Mouse (Mus musculus): ENCODE measurements around the gene B630019K06Rik. TPM values are rescaled to one million over a fixed set of nuclear protein-coding genes. Genes with fewer than 3 reads are reported as not detected.
A peak's percentile ranks its signal among the peaks of the same experiment; 100 is the strongest.
"Not testable (repeated sequence)": the region's sequence is repeated elsewhere in the genome, so short reads cannot be mapped to it uniquely, and the experiment has no call there.

The B630019K06Rik gene
- 8.0 and 9.3 TPM in 2 replicates for polyA plus RNA-seq (2016; fragmentation: Nextera tagmentation; extraction: Ambion mirVana)

DNA sequence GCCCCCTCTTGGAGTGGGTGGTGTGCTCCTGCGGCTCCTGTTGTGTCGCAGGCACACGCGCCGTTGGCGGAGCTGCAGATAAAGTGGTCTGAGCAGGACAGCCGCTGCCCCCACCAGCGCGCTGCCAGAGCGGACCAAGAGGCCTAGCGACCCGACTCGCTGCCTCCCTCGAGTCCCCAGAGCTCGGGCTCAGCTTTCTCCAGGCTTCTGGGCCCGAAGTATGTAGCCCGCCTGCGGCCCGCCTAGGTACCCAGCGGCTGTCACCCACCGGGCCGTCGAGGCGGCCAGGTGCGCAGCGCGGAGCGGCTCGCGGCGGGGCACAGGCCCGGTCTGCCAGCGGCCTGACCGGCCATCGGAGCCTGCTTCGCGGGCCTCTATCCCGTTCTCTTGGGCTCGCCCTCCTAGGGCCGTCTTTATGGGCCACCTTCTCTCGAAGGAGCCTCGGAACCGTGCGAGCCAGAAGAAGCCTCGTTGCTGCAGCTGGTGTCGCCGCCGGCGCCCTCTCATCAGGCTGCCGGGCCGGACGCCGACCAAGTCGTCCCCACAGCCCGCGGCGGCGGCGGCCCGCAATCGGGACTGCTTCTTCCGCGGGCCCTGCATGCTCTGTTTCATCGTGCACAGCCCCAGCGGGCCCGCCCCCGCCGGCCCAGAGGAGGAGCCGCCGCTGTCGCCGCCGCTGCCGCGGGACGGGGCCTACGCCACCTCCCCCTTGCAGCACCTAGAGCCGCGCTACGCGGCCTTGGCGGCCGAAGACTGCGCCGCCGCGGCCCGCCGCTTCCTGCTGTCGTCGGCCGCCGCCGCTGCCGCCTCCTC is at the start of gene B630019K06Rik:
Gene B630019K06Rik, plus strand, starts transcription at position 40 of the 813 bp plus-strand sequence.
- Histone ChIP-seq H3K4me2 (replicated peaks) (peak within 1 kb of the TSS; percentile 60), H3K27ac (peak within 1 kb of the TSS; percentile 80), H3K9ac (peak within 1 kb of the TSS; percentile 64), H3K36me3 (no peaks in the 10 kb centered on the region), H3K9me3 (no peaks in the 10 kb centered on the region), H3K4me3 (peak within 1 kb of the TSS; percentile 54), H3K27me3 (no peaks in the 10 kb centered on the region), H3K4me1 (no peaks in the 10 kb centered on the region)
- WGBS, result 15% methylated on average over 69 of the region's 95 CpGs
- ATAC-seq (ENCODE audit: insufficient number of reproducible peaks, insufficient read depth, low FRiP score, low TSS enrichment), result peak; percentile 91

DNA sequence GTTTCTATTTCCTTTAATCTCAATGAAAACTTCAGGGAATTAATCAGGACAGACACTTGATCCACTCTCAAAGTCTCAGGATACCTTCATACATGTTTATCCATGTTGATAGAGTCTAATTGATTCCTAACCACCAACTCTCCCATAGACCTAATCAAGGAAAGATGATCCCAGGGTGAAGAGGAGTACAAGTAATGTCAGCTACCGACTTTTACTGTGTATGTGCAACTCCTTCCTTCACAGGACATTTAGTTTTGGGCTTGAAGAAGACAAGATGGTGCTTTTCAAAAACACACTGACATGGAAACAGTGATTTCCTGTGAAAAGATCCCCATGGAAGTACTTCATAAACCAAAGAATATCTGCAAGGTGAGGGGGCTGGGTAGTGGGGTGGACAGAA is 48.5 kb upstream of the B630019K06Rik start, which contains the start of gene Gm6592:
Gene Gm6592, plus strand, starts transcription at position 301 of the 400 bp plus-strand sequence.
- 70% methylated on average over 1 of the region's 1 CpGs for WGBS
- Histone ChIP-seq H3K4me1 (no peaks in the 10 kb centered on the region), H3K36me3 (no peaks in the 10 kb centered on the region), H3K27ac (no peak within 1 kb of the TSS), H3K27me3 (no peaks in the 10 kb centered on the region), H3K9ac (no peak within 1 kb of the TSS), H3K4me2 (replicated peaks) (no peak within 1 kb of the TSS), H3K4me3 (no peak within 1 kb of the TSS), H3K9me3 (no peaks in the 10 kb centered on the region)
- no peak for ATAC-seq (ENCODE audit: insufficient number of reproducible peaks, insufficient read depth, low FRiP score, low TSS enrichment)

DNA sequence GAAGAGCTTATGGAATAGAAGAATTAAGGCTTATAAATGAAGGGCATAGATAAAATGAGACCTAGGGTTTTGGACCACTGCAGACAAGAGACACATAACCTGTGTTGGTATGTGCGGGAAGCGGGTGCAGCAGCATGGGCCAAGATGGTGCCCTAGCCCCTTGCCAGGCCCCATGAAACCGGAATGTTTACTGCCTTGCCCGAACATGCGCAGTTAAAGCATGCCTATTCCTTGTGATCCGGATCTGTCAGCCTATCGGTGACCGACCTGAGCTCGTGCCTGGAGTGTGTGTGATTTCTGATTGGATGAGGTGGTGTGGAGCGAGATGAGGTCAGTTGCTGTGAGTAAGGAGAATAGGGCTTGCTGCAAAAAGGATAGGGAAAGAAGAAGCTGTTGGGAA is 39.7 kb upstream of the B630019K06Rik start:
- no peak overlapping the region for H3K9ac ChIP-seq
- H3K27ac ChIP-seq, result no peak overlapping the region
- H3K27me3 ChIP-seq, result no peaks in the 10 kb centered on the region
- H3K4me1 ChIP-seq, result no peaks in the 10 kb centered on the region
- no peak for ATAC-seq (ENCODE audit: insufficient number of reproducible peaks, insufficient read depth, low FRiP score, low TSS enrichment)
- no peak overlapping the region for H3K4me2 ChIP-seq (replicated peaks)
- 91% methylated on average over 10 of the region's 10 CpGs for WGBS
- H3K4me3 ChIP-seq, result no peak overlapping the region
- H3K36me3 ChIP-seq, result no peaks in the 10 kb centered on the region
- H3K9me3 ChIP-seq, result no peaks in the 10 kb centered on the region

DNA sequence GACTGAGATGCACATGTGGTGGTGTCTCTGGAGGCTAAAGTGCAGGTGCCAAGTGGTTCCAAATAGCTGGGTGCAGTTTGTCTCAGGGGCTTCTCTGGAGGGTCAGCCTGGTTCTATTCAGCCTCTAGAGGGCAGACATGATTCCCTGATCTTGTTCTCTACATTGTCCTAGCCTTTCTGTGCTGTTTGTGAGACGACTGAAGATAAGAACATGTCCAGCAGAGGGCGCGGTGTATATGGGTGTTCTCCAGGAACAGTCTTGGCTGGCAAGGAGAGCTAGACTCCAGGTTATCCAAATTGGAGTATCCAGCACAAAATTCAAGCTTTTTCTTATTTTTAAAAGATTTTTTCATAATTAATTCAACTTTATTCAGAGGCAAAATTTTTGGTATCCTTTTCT is 27.9 kb upstream of the B630019K06Rik start:
- ATAC-seq (ENCODE audit: insufficient number of reproducible peaks, insufficient read depth, low FRiP score, low TSS enrichment); H3K9ac ChIP-seq; H3K9me3 ChIP-seq; H3K27me3 ChIP-seq; H3K4me2 ChIP-seq (replicated peaks); H3K4me3 ChIP-seq; H3K27ac ChIP-seq; H3K4me1 ChIP-seq; H3K36me3 ChIP-seq: not testable (repeated sequence)
- 7% methylated on average over 3 of the region's 3 CpGs for WGBS

DNA sequence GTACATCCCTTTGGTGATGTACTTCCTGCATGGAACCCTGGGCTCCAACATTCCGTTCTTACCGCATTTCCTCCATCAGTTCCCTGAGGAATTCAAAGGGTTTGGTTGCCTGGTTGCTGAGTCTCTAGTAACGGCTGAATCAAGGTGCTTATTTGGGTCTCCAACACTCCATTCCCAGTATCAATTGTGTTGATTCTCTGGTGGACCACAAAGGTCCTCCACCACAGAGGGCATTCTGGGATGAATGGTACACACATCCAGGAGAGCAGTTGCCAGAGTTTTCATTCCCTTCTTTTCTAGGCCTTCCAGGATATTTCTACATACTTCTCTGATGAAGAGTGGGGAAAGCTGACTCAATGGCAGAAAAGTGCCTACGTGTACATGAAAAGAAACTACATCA is 18.2 kb upstream of the B630019K06Rik start, which contains the start of gene Gm5751:
Gene Gm5751, plus strand, starts transcription at position 301 of the 400 bp plus-strand sequence.
- H3K36me3 ChIP-seq; H3K9me3 ChIP-seq; H3K27ac ChIP-seq; H3K4me2 ChIP-seq (replicated peaks); H3K9ac ChIP-seq; ATAC-seq (ENCODE audit: insufficient number of reproducible peaks, insufficient read depth, low FRiP score, low TSS enrichment); H3K4me1 ChIP-seq; H3K4me3 ChIP-seq; H3K27me3 ChIP-seq: not testable (repeated sequence)
- 85% methylated on average over 4 of the region's 4 CpGs for WGBS

DNA sequence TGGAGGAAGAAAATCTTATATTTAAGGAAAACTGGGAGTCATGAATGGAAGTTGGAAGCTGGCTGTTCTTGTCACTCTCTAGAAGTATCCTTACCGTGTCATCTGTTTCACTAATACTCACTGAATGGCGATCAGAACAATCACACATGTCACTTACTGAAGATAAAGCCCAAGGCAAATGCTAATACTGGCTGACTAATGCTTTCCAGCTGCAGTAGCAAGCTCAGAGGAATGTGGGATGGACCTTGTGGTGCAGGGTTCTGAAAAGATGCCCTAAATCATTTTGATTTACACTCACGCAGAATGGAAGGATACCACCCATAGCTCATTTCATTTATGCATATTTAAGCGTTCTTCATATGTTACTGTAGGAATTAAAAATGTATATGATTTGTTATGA is 7.8 kb upstream of the B630019K06Rik start:
- Histone ChIP-seq H3K9ac (no peak overlapping the region), H3K4me1 (no peaks in the 10 kb centered on the region), H3K4me3 (no peak overlapping the region), H3K36me3 (no peaks in the 10 kb centered on the region), H3K9me3 (no peaks in the 10 kb centered on the region), H3K4me2 (replicated peaks) (no peak overlapping the region), H3K27ac (no peak overlapping the region), H3K27me3 (no peaks in the 10 kb centered on the region)
- 59% methylated on average over 4 of the region's 4 CpGs for WGBS
- ATAC-seq (ENCODE audit: insufficient number of reproducible peaks, insufficient read depth, low FRiP score, low TSS enrichment), result no peak

DNA sequence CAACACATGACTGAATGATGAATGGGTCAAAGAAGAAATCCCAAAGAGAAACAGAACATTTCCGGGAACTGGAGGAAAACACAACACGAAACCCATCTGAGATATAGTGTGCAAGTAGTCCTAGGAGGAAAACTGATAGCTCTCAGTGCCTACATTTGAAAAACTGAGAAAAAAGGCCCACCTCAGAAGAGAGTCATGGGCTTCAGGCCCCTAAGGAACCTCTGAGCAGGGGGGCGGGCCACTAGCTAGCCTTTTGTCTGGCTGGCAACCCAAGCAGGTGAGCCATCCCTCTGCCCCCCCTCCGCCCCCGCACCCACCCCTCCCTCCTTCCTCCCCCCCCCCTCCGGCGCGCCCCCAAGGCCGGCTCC is 223 bp upstream of the B630019K06Rik start:
- Histone ChIP-seq H3K36me3 (no peaks in the 10 kb centered on the region), H3K4me2 (replicated peaks) (peak overlapping the region; percentile 60), H3K4me3 (peak overlapping the region; percentile 54), H3K4me1 (no peaks in the 10 kb centered on the region), H3K27ac (peak overlapping the region; percentile 80; the same call in 1 of the 2 replicates), H3K9me3 (no peaks in the 10 kb centered on the region), H3K9ac (peak overlapping the region; percentile 64; the same call in 1 of the 2 replicates), H3K27me3 (no peaks in the 10 kb centered on the region)
- peak; percentile 16; the same call in 1 of the 2 replicates for ATAC-seq (ENCODE audit: insufficient number of reproducible peaks, insufficient read depth, low FRiP score, low TSS enrichment)
- 36% methylated on average over 3 of the region's 9 CpGs for WGBS

DNA sequence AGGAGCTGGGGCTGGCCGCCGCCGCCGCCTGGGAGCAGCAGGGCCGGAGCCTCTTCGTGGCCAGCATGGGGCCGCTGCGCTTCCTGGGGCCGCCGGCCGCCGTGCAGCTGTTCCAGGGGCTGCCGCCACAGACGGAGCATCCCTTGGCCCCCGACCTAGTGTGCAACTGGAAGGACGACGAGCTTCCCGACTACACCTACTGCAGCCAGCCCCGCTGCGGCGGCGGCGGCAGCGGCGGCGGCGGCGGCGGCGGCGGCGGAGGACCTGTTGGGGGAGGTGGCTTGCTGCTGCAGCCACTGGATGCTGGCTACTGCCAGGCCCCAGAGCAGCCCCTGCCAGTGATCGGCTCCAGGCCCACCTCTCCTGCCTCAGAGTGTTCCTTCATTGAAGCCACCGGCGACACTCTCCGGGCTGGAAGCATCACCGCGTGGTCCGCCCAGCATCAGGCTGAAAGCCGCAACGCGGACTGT is 1.0 kb downstream of the B630019K06Rik start:
- 11% methylated on average over 21 of the region's 42 CpGs for WGBS
- peak overlapping the region; percentile 80 for H3K27ac ChIP-seq

DNA sequence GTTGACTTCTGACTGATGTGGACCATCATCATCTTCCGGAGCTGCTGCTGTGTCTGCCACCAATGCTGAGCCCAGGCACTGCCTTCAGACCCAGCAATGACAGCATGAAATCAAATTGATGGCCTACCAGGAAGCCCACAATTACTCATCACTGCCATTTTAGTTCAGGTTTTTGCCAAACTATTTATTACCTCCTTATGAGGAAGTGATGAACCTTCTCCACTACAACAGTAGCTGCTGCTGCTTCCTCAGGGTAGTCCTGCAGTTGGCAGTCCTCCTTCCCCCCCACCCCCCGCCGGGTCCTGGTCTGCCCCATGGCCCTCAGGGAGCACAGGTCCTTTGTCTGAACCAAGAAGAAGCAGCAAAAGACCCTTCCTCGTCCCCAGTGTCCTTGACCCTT is 8.6 kb downstream of the B630019K06Rik start:
- ATAC-seq (ENCODE audit: insufficient number of reproducible peaks, insufficient read depth, low FRiP score, low TSS enrichment), result no peak
- H3K9me3 ChIP-seq, result no peaks in the 10 kb centered on the region
- 75% methylated on average over 4 of the region's 4 CpGs for WGBS

More for the DNA sequence above, 1.0 kb downstream of the B630019K06Rik start:
- Histone ChIP-seq H3K9ac (peak overlapping the region; percentile 64), H3K27me3 (no peaks in the 10 kb centered on the region), H3K36me3 (no peaks in the 10 kb centered on the region), H3K9me3 (no peaks in the 10 kb centered on the region), H3K4me3 (peak overlapping the region; percentile 54), H3K4me1 (no peaks in the 10 kb centered on the region), H3K4me2 (replicated peaks) (peak overlapping the region; percentile 60)
- peak; percentile 87 for ATAC-seq (ENCODE audit: insufficient number of reproducible peaks, insufficient read depth, low FRiP score, low TSS enrichment)

DNA sequence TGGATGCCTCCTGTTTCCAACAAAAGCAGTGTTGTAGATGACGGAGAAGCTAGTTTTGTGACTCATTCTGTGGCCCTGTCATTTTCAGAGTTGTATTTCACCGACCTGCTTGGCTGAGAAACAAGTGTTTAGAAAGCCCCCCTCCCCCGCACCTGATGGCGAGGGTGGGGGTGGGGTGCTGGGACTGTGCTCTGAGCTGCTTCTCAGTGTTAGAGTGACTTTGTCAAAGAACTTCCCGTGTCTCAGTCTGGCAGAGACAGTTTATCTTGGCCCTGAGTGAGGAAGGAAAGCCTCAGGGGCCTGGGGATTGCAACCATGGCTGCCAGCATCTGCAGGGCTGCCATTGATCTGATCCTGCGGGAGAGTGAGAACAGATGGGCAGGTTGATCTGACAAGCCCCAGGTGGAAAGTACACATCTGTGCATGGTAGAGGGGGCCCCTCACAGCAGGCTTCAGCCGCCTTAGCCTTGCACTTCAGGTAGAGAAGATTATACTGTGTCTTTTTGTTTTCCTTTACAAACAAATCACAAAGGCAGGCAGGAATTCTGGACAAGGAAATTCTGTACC is 9.8 kb downstream of the B630019K06Rik start:
- Histone ChIP-seq H3K4me3 (no peak overlapping the region), H3K9ac (no peak overlapping the region), H3K4me2 (replicated peaks) (no peak overlapping the region), H3K36me3 (no peaks in the 10 kb centered on the region), H3K9me3 (no peaks in the 10 kb centered on the region), H3K27me3 (no peaks in the 10 kb centered on the region), H3K4me1 (no peaks in the 10 kb centered on the region), H3K27ac (no peak overlapping the region)
- ATAC-seq (ENCODE audit: insufficient number of reproducible peaks, insufficient read depth, low FRiP score, low TSS enrichment), result no peak
- WGBS, result 29% methylated on average over 7 of the region's 7 CpGs

More for the DNA sequence above, 8.6 kb downstream of the B630019K06Rik start:
- Histone ChIP-seq H3K9ac (no peak overlapping the region), H3K36me3 (no peaks in the 10 kb centered on the region), H3K27ac (no peak overlapping the region), H3K27me3 (no peaks in the 10 kb centered on the region), H3K4me3 (no peak overlapping the region), H3K4me2 (replicated peaks) (no peak overlapping the region), H3K4me1 (no peaks in the 10 kb centered on the region)

DNA sequence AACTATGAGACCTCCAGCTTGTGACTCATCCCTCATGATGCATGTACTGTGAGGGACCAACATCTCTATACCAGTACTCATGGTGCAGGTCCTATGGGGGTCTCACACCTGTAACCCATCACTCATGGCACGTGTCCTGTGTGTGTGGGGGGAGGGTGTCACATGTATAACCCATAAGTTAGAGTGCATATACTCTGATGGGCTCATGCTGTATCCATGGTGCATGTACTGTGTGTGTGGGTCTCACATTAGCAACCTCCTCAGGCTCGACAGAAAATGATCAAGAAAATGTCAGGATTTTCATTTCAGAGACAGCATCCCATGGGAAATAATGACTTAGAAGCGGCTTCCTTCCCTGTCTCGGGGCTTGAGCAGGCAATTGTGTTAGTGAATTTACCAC is 28.9 kb downstream of the B630019K06Rik start:
- no peak overlapping the region for H3K4me2 ChIP-seq (replicated peaks)
- no peaks in the 10 kb centered on the region for H3K4me1 ChIP-seq
- H3K4me3 ChIP-seq, result no peak overlapping the region
- no peaks in the 10 kb centered on the region for H3K9me3 ChIP-seq
- H3K27me3 ChIP-seq, result no peaks in the 10 kb centered on the region
- no peak overlapping the region for H3K9ac ChIP-seq
- H3K36me3 ChIP-seq, result no peaks in the 10 kb centered on the region
- ATAC-seq (ENCODE audit: insufficient number of reproducible peaks, insufficient read depth, low FRiP score, low TSS enrichment), result no peak
- 70% methylated on average over 4 of the region's 4 CpGs for WGBS
- H3K27ac ChIP-seq, result no peak overlapping the region

Measured in embryonic facial prominence, embryonic 12.5 days (tissue).